Mouse (Mus musculus) left cerebral cortex, postnatal 36 days (tissue): ENCODE results near the gene Trex1. TPM values are rescaled to one million over a fixed set of nuclear protein-coding genes. Genes with fewer than 3 reads are reported as not detected.
A peak's percentile ranks its signal among the peaks of the same experiment; 100 is the strongest.

Source experiments
- DNase-seq, 2 experiments: peaks; one replicate each; pipeline ENCODE4 v3.0.0; 2021 to 2022; ENCODE audit warnings: low spot score in 2 of 2, mixed read lengths in 1 of 2
- intact Hi-C: fragments of 180-260 bp; cut with DNase I; formaldehyde crosslinking; loops from one replicate; pipeline ENCODE4 v1.15.1; 2025
- total RNA-seq, 2 experiments: library from RNA; stranded (reverse); gene quantifications; 2 replicates each; pipeline ENCODE4 v1.2.3; 2021

The Trex1 gene
- total RNA-seq: 10 to 100 TPM; 12.5 to 15.7 TPM

DNA sequence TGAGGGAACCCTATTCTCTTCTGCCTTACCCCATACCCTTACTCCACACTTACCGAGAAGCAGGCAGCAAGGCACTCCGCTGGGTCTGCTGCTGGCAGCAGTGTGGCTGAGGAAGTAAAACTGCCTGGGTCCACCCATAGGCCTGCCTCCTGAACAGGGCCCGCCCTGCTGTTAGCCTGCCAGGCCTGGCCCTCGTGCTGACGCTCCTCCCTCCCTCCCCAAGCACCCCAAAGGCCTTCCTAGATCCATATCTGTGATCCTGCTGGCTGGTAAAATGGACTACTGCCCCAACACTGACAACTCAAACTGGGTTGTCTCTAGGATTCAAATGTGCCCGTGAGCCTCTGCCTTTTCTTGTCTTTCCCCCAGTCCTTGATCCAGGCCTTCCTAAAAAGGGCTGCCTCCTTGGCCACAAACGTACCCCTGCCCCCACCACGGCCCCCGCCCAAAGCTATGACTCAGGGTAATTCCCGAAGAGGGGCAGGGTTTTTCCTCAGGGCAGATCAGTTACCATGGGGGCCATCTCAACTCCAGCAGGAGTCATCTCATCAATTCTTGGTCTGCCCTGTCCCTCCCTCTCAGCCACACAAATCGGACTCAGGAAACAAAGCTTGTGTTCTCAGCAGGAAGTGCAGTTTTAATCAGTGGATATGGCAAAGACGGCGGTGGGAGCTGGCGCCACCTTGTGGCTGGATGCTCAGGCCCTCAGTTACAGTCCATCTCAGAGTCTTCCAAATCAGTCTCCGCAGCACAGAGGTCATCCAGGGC lies at the start of gene Trex1:
Trex1 (minus strand) TSS at position 599 of the 768 bp plus-strand sequence.
- peak; percentile 87 for DNase-seq
- intact Hi-C loops: loop anchor here (1.0 to 5.0 kb wide), 2 partner anchors 56 to 122 kb away; partner anchors contain the start of gene Uqcrc1

DNA sequence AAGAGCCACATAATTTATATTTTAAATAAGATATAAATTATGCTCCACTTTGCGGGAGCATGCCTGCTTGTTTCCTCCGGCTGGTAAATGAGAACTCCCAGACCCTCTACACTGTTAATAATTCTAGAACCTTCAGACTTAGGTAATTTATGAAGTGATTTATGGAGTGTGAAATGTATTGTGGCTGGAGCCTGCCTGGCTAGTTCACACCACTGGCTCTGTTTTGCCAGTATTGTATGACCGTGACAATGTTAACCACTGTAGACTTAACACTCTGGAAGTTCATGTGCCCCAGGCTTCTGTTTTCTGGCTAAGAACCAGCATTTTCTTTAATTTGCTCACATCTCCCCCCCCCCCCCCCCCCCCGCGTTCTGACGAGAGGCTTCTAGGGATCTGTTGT lies 47.8 kb upstream of the Trex1 start:
- DNase-seq: no peak
- intact Hi-C loops: no loop called here

DNA sequence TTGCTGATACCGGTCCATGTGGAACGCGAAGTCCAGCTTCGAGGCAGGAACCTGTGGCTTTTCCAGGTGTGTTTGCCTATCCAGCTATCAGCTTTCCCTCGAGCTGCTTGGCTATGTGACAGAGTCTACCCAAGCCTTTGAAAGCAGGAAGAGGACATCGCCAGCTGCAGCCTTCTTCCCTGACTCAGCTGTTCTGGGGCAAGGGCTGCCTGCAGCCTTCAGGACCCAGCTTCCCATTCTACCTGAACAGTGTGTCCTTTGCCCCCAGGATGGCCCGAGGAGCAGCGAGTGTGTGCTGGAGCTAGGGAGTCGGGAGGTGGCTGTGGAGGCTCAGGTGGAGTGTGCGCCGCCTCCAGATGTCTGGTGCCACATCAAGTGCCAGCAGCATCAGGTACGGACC lies 46.1 kb upstream of the Trex1 start:
- intact Hi-C loops: no loop called here
- DNase-seq: no peak

DNA sequence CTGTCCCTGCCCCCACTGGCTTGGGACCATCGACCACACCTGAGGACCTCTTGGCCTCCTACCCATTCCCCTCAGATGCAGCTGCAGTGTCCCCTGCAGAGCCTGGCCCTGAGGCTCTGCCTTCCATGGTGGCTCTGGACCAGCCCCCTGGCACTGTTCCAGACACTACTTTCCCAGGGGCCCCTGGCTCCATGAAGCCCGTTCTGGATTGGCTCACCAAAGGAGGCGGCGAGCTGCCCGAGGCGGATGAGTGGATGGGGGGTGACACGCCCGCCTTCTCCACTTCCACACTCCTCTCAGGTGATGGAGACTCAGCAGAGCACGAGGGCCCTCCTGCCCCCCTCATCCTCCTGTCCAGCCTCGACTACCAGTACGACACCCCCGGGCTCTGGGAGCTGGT lies 45.5 kb upstream of the Trex1 start:
- intact Hi-C loops: no loop called here
- DNase-seq: peak in 1 of 2 experiments; percentile 29

DNA sequence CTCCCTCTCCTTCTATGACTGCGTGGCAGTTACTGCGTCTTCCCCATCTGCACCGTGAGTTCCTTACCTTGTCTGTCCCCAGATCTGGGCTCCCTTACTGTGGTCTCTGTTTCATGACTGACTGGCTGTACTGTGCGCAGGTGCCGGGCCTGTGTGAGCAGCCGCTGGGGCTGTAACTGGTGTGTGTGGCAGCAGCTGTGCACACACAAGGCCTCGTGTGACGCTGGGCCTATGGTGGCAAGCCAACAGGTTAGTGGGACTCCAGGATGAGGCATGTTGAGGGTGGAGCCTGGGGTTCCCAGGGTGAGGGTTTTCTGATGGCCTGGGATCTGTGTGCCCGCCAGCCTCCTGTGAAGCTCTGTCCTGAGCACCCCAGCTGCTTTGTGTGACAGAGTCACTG lies 44.5 kb upstream of the Trex1 start:
- intact Hi-C loops: no loop called here

GRCm38 (mm10) chr9:109103250-109103649 lies 43.7 kb upstream of the Trex1 start:
- no peak for DNase-seq
- intact Hi-C loops: no loop called here

More for the DNA sequence above, 44.5 kb upstream of the Trex1 start:
- DNase-seq: no peak

DNA sequence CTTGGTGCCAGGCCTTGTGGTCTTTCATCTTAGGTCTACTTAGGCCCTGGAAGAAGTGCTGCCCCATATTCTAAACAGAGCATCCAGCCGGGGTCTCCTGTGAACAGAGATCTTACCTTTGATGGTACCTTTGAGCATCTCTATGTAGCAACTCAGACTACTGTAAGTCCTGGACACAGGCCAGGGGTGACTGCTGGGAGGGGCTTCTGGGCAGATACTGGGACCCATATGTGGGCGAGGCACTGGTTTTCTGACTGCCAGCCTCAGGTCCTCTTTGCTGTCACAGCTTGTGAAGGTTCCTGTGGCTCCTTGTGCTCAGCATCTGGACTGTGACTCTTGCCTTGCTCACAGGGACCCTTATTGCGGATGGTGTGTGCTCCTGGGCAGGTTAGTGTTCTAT lies 43.0 kb upstream of the Trex1 start:
- intact Hi-C loops: no loop called here
- DNase-seq: no peak

- DNase-seq: no peak
- intact Hi-C loops: no loop called here
These were observed 42.5 kb upstream of the Trex1 start for GRCm38 (mm10) chr9:109101933-109102445.

GRCm38 (mm10) chr9:109100307-109100928 lies 40.9 kb upstream of the Trex1 start:
- no peak for DNase-seq
- intact Hi-C loops: no loop called here

GRCm38 (mm10) chr9:109098969-109099368 lies 39.4 kb upstream of the Trex1 start:
- intact Hi-C loops: loop anchor here (10.0 kb wide), 1 partner anchor 736 kb away; the partner anchor contains the start of gene Nme6

DNA sequence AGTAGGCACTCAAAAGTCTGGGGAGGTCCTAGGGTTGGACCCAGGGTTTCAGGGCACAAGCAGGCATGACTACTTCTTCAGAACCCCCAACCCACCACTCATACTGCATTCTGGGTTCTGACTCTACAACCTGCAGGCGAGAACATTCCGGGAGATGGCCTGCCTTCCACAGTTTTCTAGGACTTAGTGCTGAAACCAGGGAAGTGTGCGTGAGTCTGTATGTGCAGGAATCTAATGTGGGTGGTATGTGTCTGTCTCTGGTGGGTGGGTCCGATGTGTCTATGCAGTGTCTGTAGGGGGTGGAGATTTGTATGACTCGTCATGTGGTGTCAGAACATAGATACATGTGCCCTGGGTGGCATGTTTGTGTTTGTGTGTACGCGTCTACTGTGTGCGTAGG lies 38.8 kb upstream of the Trex1 start:
- intact Hi-C loops: loop anchor here (10.0 kb wide), 1 partner anchor 736 kb away; the partner anchor contains the start of gene Nme6

More at GRCm38 (mm10) chr9:109098969-109099368, 39.4 kb upstream of the Trex1 start:
- peak; percentile 26 to 31 for DNase-seq

DNA sequence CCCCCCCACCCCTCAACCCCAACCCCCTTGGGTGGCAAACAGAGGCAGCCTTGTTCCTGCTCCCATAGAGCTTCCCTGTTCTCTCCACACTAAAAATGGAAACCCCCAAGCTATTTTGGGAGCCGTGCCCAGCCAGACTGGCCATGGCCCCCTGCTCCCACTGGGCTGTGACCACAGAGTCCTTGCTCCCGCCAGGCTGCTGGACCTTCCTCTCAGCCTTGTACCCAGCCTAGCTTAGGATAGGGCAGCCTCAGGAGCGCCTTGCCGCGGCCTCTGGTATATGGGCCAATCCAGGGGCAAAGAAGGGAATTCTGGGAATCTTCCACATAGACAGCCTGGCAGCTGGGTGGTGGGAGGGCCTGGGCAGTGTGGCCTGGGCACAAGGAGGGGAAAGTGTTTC lies 38.3 kb upstream of the Trex1 start:
- peak; percentile 54 to 58 for DNase-seq
- intact Hi-C loops: loop anchor here (10.0 kb wide), 1 partner anchor 737 kb away; the partner anchor contains the start of gene Nme6

More for the DNA sequence above, 38.8 kb upstream of the Trex1 start:
- no peak for DNase-seq

DNA sequence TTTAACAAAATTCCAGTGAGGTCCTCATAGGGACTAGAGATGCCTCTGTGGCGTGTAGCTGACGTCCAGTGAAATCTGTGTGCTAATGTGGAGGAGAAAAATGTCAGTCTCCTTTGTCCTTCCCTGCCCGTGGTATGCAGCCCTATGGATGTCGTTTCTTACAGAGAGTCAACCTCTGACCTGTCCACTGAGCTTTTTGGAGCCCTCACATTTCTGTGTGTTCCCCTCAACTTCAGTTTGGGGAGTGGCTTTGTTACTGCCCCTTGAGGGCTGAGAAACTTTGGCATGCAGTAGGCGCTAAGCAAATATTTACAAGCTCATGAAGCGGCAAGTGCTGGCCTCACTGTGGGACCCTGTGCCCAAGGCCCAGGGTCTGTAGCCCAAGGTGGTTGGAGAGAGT lies 37.8 kb upstream of the Trex1 start:
- DNase-seq: no peak
- intact Hi-C loops: loop anchor here (10.0 kb wide), 1 partner anchor 738 kb away; the partner anchor contains the start of gene Nme6

- DNase-seq: no peak
- intact Hi-C loops: loop anchor here (10.0 kb wide), 1 partner anchor 738 kb away; the partner anchor contains the start of gene Nme6
These were observed 37.3 kb upstream of the Trex1 start for GRCm38 (mm10) chr9:109096856-109097255.

DNA sequence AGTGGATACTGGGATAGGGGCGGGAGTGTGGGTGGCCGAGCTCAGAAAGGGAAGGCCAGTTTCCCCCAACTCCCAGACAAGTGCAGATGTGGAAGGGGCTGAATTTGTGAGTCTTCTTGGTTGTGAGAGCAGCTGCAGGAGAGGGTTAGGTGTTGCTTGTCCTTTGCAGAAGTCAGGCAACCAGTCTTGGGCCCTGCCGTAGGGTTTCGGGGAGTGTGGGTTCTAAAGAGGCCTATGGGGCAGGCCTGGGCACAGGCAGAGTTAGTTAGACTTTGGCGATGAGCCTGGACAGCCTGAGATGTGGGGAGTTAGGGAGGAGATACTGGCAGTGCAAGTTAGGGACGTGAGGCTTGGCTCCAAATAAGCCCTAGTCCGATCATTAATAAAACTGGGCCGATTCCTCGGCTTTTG lies 36.7 kb upstream of the Trex1 start:
- DNase-seq: no peak
- intact Hi-C loops: loop anchor here (10.0 kb wide), 1 partner anchor 739 kb away; the partner anchor contains the start of gene Nme6

DNA sequence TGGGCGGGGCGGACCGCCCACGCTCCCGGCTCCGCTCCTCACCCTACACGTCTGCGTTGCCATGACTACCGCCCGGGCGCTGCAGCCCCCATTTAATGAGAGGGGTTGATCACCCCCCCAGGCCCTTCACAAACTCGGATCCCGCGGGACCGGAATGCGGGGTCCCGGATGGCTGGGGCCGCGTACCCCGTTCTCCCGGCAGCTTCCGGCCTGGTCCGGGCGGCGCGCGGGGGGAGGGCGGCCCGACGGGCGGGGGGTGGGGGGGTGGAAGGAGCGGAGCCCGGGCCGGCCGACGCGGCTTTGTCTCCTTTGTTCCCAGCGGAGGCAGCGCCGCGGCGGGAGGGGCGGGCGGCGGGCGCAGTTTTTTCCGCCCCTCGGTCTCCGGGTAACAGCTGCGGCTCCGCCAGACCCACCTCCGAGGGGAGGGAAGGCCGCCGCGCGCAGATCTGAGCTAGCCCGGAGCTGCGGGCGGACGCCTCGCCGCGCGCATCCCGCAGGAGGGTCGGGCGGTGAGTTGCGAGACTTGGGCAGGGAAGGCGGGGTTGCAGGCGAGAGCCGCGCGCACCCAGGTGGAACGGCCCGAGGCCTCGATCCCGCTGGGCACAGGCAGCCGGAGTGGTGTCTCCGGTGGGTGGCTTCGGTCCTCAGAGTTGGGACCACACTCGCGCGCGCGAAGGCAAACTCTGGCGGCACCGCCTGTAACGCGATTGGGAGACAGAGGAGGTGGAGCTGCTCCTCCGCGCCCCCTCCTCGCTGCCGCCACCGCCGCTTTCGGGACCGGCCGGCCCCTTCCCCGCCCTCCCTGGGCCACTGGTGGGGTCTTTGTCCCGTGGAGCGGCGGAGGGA lies 35.8 kb upstream of the Trex1 start, which contains the start of gene Plxnb1:
Plxnb1 (plus strand) TSS at position 253 of the 846 bp plus-strand sequence.
- intact Hi-C loops: loop anchor here (10.0 kb wide), 1 partner anchor 739 kb away; the partner anchor contains the start of gene Nme6
- DNase-seq: peak; percentile 69 to 71

GRCm38 (mm10) chr9:109094553-109095136 lies 35.1 kb upstream of the Trex1 start:
- intact Hi-C loops: loop anchor here (10.0 kb wide), 1 partner anchor 740 kb away; the partner anchor contains the start of gene Nme6
- no peak for DNase-seq

DNA sequence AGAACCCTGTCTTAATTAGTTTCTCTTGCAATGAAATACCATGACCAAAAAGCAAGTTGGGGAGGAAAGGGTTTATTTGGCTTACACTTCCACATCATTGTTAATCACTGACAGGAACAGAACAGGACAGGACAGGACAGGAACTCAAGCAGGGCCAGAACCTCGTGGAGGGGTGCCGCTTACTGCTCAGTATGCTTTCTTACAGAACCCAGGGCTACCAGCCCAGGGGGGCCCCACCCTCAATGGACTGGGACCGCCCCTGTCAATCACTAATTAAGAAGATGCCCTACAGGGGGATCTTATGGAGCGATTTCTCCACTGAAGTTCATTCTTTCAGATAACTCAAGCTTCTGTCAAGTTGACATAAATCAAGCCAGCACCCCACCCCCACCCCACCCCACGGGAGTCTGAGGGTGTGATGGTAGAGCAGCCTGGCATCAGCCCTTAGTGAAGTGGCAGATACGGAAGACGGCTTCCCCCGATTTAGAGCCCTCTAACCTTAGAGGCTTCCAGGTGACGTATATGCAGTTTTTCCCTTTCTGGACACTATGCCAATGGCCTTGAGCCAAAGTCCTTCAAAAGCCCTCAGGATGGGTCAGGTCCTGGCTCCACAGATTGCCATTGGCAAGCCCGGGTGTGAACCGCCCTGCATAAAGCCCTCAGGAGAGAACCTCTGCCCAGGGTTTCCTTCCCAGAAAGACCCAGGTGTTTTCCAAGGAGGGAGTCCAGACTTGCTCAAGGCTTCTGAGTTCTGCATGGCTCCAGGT lies 34.4 kb upstream of the Trex1 start:
- intact Hi-C loops: loop anchor here (10.0 kb wide), 1 partner anchor 741 kb away; the partner anchor contains the start of gene Nme6
- DNase-seq: no peak
